Mouse (Mus musculus): ENCODE results near the gene Ecpas.

GRCm38 (mm10) chr4:58912629-58913335, at the start of gene Ecpas:
- no peak for TF ChIP-seq CTCF (IDR thresholded peaks at IDR 0.05; ENCODE audit: extremely low read depth, insufficient read length, insufficient replicate concordance, low read depth, low read length)
- TF ChIP-seq POLR2A (IDR thresholded peaks at IDR 0.05; ENCODE audit: low read depth, low read length) = no peak; the same call in 1 of the 2 replicates

Measured in small intestine, adult 2 months (tissue).